Mouse (Mus musculus) C2C12 (cell line): ENCODE results near the gene Zfp566.

Experiments
- CTCF ChIP-seq: IDR thresholded peaks from one replicate; pipeline ENCODE4 v1.5.1; 2011; ENCODE audit not compliant: control insufficient read depth, insufficient read depth, insufficient read length
- FOSL1 ChIP-seq: IDR thresholded peaks from one replicate; pipeline ENCODE4 v1.8.0; 2011; ENCODE audit warnings: mild to moderate bottlenecking, low read length; ENCODE audit not compliant: poor library complexity, insufficient read depth, severe bottlenecking
- MAX ChIP-seq: IDR thresholded peaks from one replicate; pipeline ENCODE4 v1.6.1; 2011; ENCODE audit warnings: mild to moderate bottlenecking, control low read depth
- MYOD1 ChIP-seq: IDR thresholded peaks from one replicate; pipeline ENCODE4 v1.6.1; 2011; ENCODE audit warnings: low read depth; ENCODE audit not compliant: control insufficient read depth, insufficient read length
- MYOG ChIP-seq: IDR thresholded peaks from one replicate; pipeline ENCODE4 v1.6.1; 2011; ENCODE audit not compliant: control insufficient read depth, insufficient read length; ENCODE audit errors: extremely low read depth
- USF1 ChIP-seq: IDR thresholded peaks from one replicate; pipeline ENCODE4 v1.6.1; 2011; ENCODE audit warnings: low read depth, mild to moderate bottlenecking, control low read depth, moderate library complexity

- no peak for TF ChIP-seq CTCF
- TF ChIP-seq FOSL1: no peak
- no peak for TF ChIP-seq MYOD1
- TF ChIP-seq USF1: no peak
- TF ChIP-seq MYOG: no peak
- TF ChIP-seq MAX: no peak
These were observed 36.7 kb downstream of the Zfp566 start for GRCm38 (mm10) chr7:30053591-30053990.
